Mouse (Mus musculus) spleen, postnatal 0 days (tissue): ENCODE measurements around the gene Tbc1d24. TPM values are rescaled to one million over a fixed set of nuclear protein-coding genes. Genes with fewer than 3 reads are reported as not detected.

Source experiments
- polyA plus RNA-seq: library from polyadenylated mRNA; unstranded; fragments of >200 nt; fragmentation: Nextera tagmentation; extraction: Ambion mirVana; gene quantifications from 2 replicates; pipeline ENCODE4 v1.2.1, GENCODE M21; 2015

Gene Tbc1d24
- 6.1 and 6.8 TPM in 2 replicates for polyA plus RNA-seq

DNA sequence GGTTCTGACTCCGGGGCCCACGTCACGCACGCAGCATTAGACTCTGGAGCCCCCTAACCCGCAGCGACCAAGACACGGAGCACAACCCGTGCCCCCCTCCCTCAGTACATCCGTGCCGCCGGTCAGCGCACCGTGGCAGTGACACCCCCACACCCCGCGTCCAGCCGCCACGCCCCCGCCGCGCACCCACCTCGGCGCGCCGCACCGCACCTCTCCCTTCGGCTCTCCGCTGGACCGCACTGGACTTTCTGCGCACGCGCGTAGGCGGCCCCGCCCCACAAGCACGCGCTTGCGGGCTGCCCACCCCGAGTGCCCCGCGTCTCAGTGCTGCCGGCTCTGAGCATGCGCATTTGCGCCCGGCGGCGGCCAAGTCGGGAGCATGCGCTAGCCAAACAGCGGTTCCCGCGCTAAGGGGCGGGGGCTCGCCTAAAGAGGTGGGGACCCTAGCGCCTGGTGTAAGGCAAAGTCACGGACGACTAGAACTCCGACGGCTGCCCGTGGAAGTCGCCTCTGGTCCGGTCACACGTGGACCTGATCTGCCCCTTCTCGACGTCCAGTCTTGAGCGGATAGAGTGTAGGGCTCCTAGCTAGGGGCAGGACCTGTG, at the start of gene Tbc1d24:
TSS of gene Tbc1d24 (minus strand) at position 279 of the 605 bp plus-strand sequence.

DNA sequence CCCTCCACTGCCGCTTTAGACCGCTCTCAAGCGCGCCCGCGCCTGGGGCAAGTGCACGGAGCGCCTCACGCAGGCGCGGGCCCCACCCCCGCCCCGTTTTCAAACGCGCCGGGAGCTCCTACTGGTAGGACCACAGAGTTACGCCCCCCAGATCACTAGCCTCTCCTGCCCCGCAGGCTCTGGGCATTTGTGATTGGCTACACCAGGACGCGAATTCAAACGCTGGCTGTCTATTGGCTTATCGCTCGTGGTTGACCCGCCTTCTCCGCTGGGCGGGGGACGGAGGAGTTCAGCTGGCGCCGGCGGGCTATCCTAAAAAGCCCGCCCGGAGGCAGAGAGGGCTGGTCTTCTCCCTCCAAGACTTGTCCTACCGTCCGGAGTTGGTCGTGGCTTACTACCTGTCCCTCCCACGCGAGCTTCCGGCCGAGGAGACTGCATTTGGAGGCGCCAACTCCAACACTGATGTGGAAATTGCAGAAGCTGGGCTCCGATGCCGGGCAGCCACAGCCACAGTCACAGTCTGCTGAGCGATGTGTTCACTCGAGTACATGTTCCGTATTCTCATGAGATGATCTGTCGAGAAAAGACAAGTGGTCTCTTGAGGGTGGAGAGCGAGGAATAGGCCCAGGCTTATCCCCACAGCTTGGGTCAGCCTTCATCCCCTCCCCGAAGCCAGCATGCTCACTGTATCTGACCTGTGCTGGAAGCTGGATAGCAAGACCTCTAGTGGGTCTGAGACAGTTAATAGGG, 46.1 kb upstream of the Tbc1d24 start, which contains the start of gene Ccnf:
TSS of gene Ccnf (minus strand) at position 165 of the 750 bp plus-strand sequence.

DNA sequence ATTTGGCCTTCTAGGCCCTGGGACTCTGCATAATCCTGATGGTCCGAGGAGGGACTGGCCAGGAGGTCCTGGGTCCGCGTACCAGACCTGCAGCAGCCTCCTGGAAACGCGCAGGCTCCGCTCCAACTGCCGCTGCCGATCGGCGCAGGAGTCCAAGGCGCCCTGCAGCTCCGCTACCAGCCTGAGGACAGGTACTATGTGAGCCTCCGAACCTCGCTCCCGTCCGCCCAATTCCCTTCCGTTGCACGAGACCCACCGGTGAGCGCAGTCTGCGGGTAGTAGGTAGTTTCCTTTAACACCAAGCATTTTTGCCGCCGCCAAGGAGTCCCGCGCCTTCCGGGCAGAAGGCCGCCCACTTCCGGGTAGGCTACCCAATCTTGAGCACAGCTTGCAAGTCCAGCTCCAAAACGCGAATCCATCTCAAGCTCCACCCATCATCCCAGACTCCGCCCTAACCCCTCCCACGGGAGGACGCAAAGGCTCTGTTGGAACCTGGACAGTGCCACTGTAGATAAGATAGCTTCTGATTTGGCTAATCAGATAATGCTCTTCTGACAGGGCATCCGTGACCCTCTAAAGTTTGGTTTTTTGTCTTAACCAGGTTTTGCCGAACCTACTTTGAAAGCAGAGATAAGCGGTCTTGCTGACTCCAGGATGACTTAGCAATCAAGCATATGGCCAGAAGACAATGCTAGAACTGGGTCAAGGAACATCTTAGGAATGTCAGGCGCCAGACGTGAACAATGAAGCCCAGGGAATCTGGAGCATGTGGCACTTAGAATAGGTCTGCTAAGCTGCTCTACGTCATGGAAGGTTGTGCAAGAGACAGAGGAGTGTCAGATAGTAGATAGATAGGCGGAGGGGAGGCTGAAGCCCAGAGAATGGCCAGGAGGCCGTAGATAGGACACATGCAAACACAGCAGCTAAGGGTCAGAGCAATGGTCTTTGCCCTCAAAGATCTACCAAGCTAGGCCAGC, 15.4 kb upstream of the Tbc1d24 start, which contains the start of gene Tedc2:
TSS of gene Tedc2 (minus strand) at position 417 of the 977 bp plus-strand sequence.

DNA sequence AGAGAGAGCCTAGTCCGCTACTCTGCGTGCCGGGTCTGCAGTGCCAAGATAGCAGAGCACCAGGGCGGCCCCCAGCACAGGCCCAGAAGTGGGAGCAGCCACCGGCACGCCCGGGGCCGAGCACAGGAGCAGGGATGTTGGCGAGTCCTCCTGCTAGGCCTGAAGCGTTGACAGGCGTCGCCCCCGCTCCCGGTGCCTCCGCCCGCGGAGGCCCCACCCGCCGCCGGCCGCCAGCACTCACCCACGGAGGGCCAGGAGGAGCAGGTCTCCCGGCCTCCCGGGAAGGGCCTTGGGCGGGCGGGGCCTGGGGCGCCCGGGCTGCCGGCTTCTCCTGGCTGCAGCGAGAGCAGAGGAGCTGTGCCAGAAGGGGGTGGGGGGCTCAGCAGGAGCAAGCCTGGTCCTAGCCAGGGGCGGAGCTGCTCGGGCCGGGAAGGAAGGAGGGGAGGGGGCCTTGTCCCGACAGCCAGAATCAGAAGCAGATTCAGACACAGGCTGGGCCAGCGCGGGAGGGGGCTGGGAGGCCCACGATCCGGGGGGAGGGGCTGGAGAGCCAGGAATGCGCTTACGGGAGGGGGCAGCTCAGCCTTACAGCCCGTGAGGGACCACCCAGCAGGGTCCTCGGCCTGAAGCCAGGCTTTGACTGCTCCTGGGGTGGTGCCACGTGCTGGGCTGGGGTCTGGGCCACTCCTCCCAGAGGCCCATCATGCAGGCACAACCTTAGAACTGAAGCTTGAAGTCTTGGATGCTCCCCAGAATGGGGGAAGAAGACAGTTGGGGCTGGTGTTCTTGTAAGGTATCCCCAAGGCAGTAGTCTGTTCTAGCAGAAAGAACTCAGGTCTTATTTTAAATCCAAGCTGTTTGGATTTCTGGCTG, 3.9 kb upstream of the Tbc1d24 start, which contains the start of gene Ntn3:
TSS of gene Ntn3 (minus strand) at position 489 of the 873 bp plus-strand sequence.

DNA sequence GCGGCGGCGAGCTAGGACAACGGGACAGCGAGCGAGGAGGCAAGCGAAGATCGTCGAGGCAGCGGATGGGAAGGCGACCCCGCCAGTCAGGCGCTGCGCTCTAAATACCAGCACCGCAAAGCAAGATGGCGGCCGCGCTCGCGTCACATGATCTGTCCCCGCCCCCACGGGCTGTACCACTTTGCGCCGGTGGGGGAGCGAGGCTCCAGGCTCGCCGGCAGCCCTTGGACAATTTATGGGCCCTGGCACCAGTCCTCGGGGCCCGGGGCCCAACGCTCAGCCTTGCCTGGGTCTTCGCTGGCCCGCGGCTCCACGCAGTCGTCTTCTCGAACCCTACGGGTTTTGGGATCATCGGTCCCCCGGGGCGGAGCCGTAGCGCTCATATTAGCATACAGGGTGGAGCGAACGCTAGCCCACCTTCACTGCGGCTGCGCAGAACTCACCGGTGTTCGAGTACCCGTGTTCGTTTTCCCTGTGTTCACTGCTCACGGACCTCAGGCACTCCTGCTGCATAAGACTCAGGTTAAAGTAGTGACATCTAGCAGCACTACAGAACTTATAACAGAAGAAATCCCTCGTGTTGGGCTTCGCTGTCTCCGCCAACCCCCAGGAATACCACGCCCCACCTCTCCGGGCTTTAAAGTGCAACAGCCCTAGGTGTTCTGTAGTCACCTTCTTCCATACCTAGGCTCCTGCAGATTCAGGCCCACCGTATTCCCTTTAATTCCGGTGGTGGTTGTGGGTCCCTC, 35.9 kb downstream of the Tbc1d24 start, which contains the start of gene Atp6v0c:
TSS of gene Atp6v0c (minus strand) at position 386 of the 749 bp plus-strand sequence.

DNA sequence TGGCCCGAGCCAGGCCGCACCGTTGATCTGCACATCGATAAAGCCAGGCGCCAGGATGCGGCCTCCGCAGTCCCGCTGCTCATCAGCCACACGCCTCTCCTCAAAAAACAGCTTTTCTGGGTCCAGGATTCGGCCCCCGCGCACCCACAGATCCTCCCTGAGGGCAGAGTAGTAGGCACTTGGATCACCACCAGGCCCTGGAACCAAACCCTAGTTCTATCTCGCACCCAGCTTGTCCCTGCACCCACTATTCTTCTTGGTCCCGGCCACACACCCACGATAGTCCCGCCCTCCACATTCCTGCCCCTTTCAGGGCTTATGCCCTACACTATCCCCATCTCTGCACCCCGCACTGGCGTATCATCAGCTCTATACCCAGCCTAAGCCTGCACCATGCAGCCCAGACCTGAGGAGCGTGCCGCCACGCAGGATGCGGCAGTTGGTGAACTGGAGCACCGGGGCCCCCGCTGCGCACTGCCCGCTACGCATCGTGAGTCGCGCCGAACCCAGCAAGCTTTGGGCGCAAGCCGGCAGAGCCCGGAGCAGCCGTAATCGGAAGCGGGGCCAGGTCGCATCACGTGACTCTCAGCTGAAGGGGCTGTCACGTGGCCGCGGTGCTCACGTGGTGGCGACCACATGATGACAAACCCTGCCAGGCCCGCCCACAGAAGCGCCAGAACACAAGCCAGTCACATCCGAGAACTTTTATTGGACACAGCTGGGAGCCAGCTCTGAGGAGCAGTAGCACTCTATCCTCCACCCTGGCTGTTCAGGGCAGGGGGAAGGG, 42.0 kb downstream of the Tbc1d24 start, which contains the start of gene Amdhd2:
TSS of gene Amdhd2 (minus strand) at position 591 of the 787 bp plus-strand sequence.

DNA sequence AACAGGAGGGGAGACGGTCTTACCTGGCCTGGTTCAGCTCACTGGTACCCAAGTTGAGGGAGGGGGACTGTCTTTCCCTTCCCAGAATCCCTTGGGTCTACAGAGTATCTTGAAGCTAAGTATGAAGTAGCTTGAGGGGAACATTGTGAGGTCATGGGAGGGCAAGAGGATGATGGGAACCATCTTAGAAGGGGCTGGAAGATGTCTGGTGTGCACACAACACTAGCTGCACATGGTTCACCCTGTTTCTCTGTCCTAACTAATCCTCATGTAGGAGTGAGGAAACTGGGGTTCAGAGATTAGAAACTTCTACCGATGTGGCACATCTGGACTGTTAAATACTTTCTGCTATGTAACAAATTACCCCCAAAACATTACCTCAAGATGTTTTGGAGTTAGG, 54.5 kb downstream of the Tbc1d24 start, which contains the start of gene Pdpk1:
TSS of gene Pdpk1 (minus strand) at position 101 of the 400 bp plus-strand sequence.

Other genes starting within 250 kb of the Tbc1d24 start
- gene Prss30, start 225.0 kb downstream of the Tbc1d24 start, polyA plus RNA-seq = 0.20 and 0.36 TPM in 2 replicates
- not detected in 2 replicates for gene Prss22, start 207.5 kb downstream of the Tbc1d24 start, polyA plus RNA-seq
- not detected in 2 replicates for gene Prss27, start 167.4 kb downstream of the Tbc1d24 start, polyA plus RNA-seq
- 16.6 and 18.2 TPM in 2 replicates for gene Kctd5, start 132.1 kb downstream of the Tbc1d24 start, polyA plus RNA-seq
- gene Pdpk1, start 54.6 kb downstream of the Tbc1d24 start, polyA plus RNA-seq = 27.5 and 31.2 TPM in 2 replicates
- 31.1 and 32.9 TPM in 2 replicates for gene Amdhd2, start 41.8 kb downstream of the Tbc1d24 start, polyA plus RNA-seq
- gene Atp6v0c, start 35.9 kb downstream of the Tbc1d24 start, polyA plus RNA-seq = 366 and 394 TPM in 2 replicates
- 2.1 and 2.3 TPM in 2 replicates for gene Ntn3, start 4.0 kb upstream of the Tbc1d24 start, polyA plus RNA-seq
- gene Tedc2, start 15.3 kb upstream of the Tbc1d24 start, polyA plus RNA-seq = 11.2 and 11.8 TPM in 2 replicates
- gene Ccnf, start 45.9 kb upstream of the Tbc1d24 start, polyA plus RNA-seq = 62.5 and 70.6 TPM in 2 replicates
- 0.10 and 0.13 TPM in 2 replicates for gene Abca17, start 145.5 kb upstream of the Tbc1d24 start, polyA plus RNA-seq
- gene Abca3, start 146.4 kb upstream of the Tbc1d24 start, polyA plus RNA-seq = 13.0 and 14.0 TPM in 2 replicates
- gene Rnps1, start 209.0 kb upstream of the Tbc1d24 start, polyA plus RNA-seq = 158 and 162 TPM in 2 replicates
- gene Eci1, start 221.1 kb upstream of the Tbc1d24 start, polyA plus RNA-seq = 48.9 and 53.5 TPM in 2 replicates
- gene Dnase1l2, start 237.5 kb upstream of the Tbc1d24 start, polyA plus RNA-seq = 1.00 and 1.4 TPM in 2 replicates